Mouse (Mus musculus): Measurements from ENCODE around the gene Eda. TPM values are rescaled to one million over a fixed set of nuclear protein-coding genes. Genes with fewer than 3 reads are reported as not detected.

Gene Eda
- total RNA-seq, 1 experiment = 2.5 TPM

- in situ Hi-C loops (cut with MboI; ENCODE audit: low sequenced_read_pairs in 2 of 2, unreplicated experiment in 2 of 2) = no loop called here
- TF ChIP-seq ZC3H11A (IDR thresholded peaks at IDR 0.05; ENCODE audit: borderline replicate concordance, low read depth, low read length) (no peak), ZNF384 (IDR thresholded peaks at IDR 0.05; ENCODE audit: low read depth, low read length) (no peak), CHD2 (IDR thresholded peaks at IDR 0.05; ENCODE audit: low read depth, low read length) (no peak), MAFK (IDR thresholded peaks at IDR 0.05; ENCODE audit: insufficient read depth, low read depth, low read length) (no peak), HCFC1 (IDR thresholded peaks at IDR 0.05; ENCODE audit: borderline replicate concordance, insufficient read depth, low read length) (no peak)
- Histone ChIP-seq H3K9me3 (ENCODE audit: control insufficient read depth, insufficient read depth, low read depth, low read length) (no peaks in the 10 kb centered on the region), H3K27ac (ENCODE audit: insufficient read depth, low read depth, low read length, poor library complexity, severe bottlenecking) (no peak overlapping the region), H3K4me1 (ENCODE audit: control insufficient read depth in 2 of 2, insufficient read depth in 2 of 2, low read length in 2 of 2, poor library complexity in 1 of 2) (no peaks in the 10 kb centered on the region), H3K36me3 (ENCODE audit: control insufficient read depth, insufficient read depth, low read length, poor library complexity, severe bottlenecking) (no peaks in the 10 kb centered on the region), H3K9ac (ENCODE audit: insufficient read depth, low read depth, low read length, poor library complexity, severe bottlenecking) (no peak overlapping the region), H3K4me3 (ENCODE audit: insufficient read depth in 1 of 2, low read depth in 1 of 2, low read length in 2 of 2, poor library complexity in 1 of 2, severe bottlenecking in 1 of 2) (peak overlapping the region in 1 of 2 experiments; percentile 50; a peak in 2 of 4 replicates)
- DNase-seq (ENCODE audit: low read depth, low spot score) = peak; percentile 8
These were observed 603 bp upstream of the Eda start for GRCm38 (mm10) chrX:99974803-99975202.

- Histone ChIP-seq H3K9ac (ENCODE audit: insufficient read depth, low read depth, low read length, poor library complexity, severe bottlenecking) (peak overlapping the region; percentile 72; the same call in 1 of the 2 replicates), H3K36me3 (ENCODE audit: control insufficient read depth, insufficient read depth, low read length, poor library complexity, severe bottlenecking) (no peaks in the 10 kb centered on the region), H3K4me1 (ENCODE audit: control insufficient read depth in 2 of 2, insufficient read depth in 2 of 2, low read length in 2 of 2, poor library complexity in 1 of 2) (no peaks in the 10 kb centered on the region), H3K27ac (ENCODE audit: insufficient read depth, low read depth, low read length, poor library complexity, severe bottlenecking) (no peak overlapping the region), H3K4me3 (ENCODE audit: insufficient read depth in 1 of 2, low read depth in 1 of 2, low read length in 2 of 2, poor library complexity in 1 of 2, severe bottlenecking in 1 of 2) (peak overlapping the region; percentile 61 to 85), H3K9me3 (ENCODE audit: control insufficient read depth, insufficient read depth, low read depth, low read length) (no peaks in the 10 kb centered on the region)
- in situ Hi-C loops (cut with MboI; ENCODE audit: low sequenced_read_pairs in 2 of 2, unreplicated experiment in 2 of 2) = no loop called here
- TF ChIP-seq HCFC1 (IDR thresholded peaks at IDR 0.05; ENCODE audit: borderline replicate concordance, insufficient read depth, low read length) = no peak
- TF ChIP-seq ZC3H11A (IDR thresholded peaks at IDR 0.05; ENCODE audit: borderline replicate concordance, low read depth, low read length) = no peak
- TF ChIP-seq ZNF384 (IDR thresholded peaks at IDR 0.05; ENCODE audit: low read depth, low read length) = no peak
- no peak for TF ChIP-seq CHD2 (IDR thresholded peaks at IDR 0.05; ENCODE audit: low read depth, low read length)
- no peak for TF ChIP-seq MAFK (IDR thresholded peaks at IDR 0.05; ENCODE audit: insufficient read depth, low read depth, low read length)
- no peak for DNase-seq (ENCODE audit: low read depth, low spot score)
These were observed 849 bp downstream of the Eda start for GRCm38 (mm10) chrX:99975985-99976924.

GRCm38 (mm10) chrX:99978354-99978753, 2.9 kb downstream of the Eda start:
- in situ Hi-C loops (cut with MboI; ENCODE audit: low sequenced_read_pairs in 2 of 2, unreplicated experiment in 2 of 2) = no loop called here

GRCm38 (mm10) chrX:99993434-99993833, 18.0 kb downstream of the Eda start:
- no peaks in the 10 kb centered on the region for H3K4me1 ChIP-seq (ENCODE audit: control insufficient read depth in 2 of 2, insufficient read depth in 2 of 2, low read length in 2 of 2, poor library complexity in 1 of 2)
- no peaks in the 10 kb centered on the region for H3K36me3 ChIP-seq (ENCODE audit: control insufficient read depth, insufficient read depth, low read length, poor library complexity, severe bottlenecking)
- H3K4me3 ChIP-seq (ENCODE audit: insufficient read depth in 1 of 2, low read depth in 1 of 2, low read length in 2 of 2, poor library complexity in 1 of 2, severe bottlenecking in 1 of 2) = no peak overlapping the region
- H3K9ac ChIP-seq (ENCODE audit: insufficient read depth, low read depth, low read length, poor library complexity, severe bottlenecking) = no peak overlapping the region
- H3K27ac ChIP-seq (ENCODE audit: insufficient read depth, low read depth, low read length, poor library complexity, severe bottlenecking) = no peak overlapping the region
- no peak for TF ChIP-seq MAFK (IDR thresholded peaks at IDR 0.05; ENCODE audit: insufficient read depth, low read depth, low read length)
- no peak for TF ChIP-seq ZNF384 (IDR thresholded peaks at IDR 0.05; ENCODE audit: low read depth, low read length)
- TF ChIP-seq HCFC1 (IDR thresholded peaks at IDR 0.05; ENCODE audit: borderline replicate concordance, insufficient read depth, low read length) = no peak
- in situ Hi-C loops (cut with MboI; ENCODE audit: low sequenced_read_pairs in 2 of 2, unreplicated experiment in 2 of 2) = no loop called here
- H3K9me3 ChIP-seq (ENCODE audit: control insufficient read depth, insufficient read depth, low read depth, low read length) = no peaks in the 10 kb centered on the region
- DNase-seq (ENCODE audit: low read depth, low spot score) = no peak

More at GRCm38 (mm10) chrX:99978354-99978753, 2.9 kb downstream of the Eda start:
- TF ChIP-seq CHD2 (IDR thresholded peaks at IDR 0.05; ENCODE audit: low read depth, low read length) = no peak
- TF ChIP-seq ZNF384 (IDR thresholded peaks at IDR 0.05; ENCODE audit: low read depth, low read length) = no peak
- TF ChIP-seq ZC3H11A (IDR thresholded peaks at IDR 0.05; ENCODE audit: borderline replicate concordance, low read depth, low read length) = no peak
- TF ChIP-seq MAFK (IDR thresholded peaks at IDR 0.05; ENCODE audit: insufficient read depth, low read depth, low read length) = no peak
- TF ChIP-seq HCFC1 (IDR thresholded peaks at IDR 0.05; ENCODE audit: borderline replicate concordance, insufficient read depth, low read length) = no peak
- H3K27ac ChIP-seq (ENCODE audit: insufficient read depth, low read depth, low read length, poor library complexity, severe bottlenecking) = no peak overlapping the region
- no peaks in the 10 kb centered on the region for H3K36me3 ChIP-seq (ENCODE audit: control insufficient read depth, insufficient read depth, low read length, poor library complexity, severe bottlenecking)
- H3K4me3 ChIP-seq (ENCODE audit: insufficient read depth in 1 of 2, low read depth in 1 of 2, low read length in 2 of 2, poor library complexity in 1 of 2, severe bottlenecking in 1 of 2) = no peak overlapping the region
- no peak for DNase-seq (ENCODE audit: low read depth, low spot score)
- no peaks in the 10 kb centered on the region for H3K9me3 ChIP-seq (ENCODE audit: control insufficient read depth, insufficient read depth, low read depth, low read length)
- no peaks in the 10 kb centered on the region for H3K4me1 ChIP-seq (ENCODE audit: control insufficient read depth in 2 of 2, insufficient read depth in 2 of 2, low read length in 2 of 2, poor library complexity in 1 of 2)
- no peak overlapping the region for H3K9ac ChIP-seq (ENCODE audit: insufficient read depth, low read depth, low read length, poor library complexity, severe bottlenecking)
